Mouse (Mus musculus): ENCODE results near the gene Olfr821.
"Not testable (repeated sequence)": the region's sequence is repeated elsewhere in the genome, so short reads cannot be mapped to it uniquely, and the experiment has no call there.

The Olfr821 gene

DNA sequence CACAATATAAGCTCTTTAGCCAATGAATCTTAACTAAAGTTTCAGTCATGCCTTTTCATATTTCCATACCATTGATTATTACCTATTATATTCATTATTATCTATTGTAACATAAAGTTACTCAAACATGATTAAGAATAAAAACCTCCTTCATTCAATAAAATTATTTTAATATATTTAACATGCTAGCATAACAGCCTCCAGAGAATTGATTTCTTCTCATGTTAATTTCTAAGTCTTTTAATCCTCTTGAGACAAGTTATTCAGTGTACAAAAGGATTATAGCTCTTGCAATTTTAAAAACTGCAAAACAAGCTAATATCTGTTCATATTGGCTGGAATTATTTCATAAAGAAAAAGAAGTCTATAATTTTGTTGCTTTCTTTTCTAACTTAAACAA is at the start of gene Olfr821:
Gene Olfr821 (plus strand): TSS at position 301 of the 400 bp plus-strand sequence.
- no peak for DNase-seq (ENCODE audit: low spot score)

DNA sequence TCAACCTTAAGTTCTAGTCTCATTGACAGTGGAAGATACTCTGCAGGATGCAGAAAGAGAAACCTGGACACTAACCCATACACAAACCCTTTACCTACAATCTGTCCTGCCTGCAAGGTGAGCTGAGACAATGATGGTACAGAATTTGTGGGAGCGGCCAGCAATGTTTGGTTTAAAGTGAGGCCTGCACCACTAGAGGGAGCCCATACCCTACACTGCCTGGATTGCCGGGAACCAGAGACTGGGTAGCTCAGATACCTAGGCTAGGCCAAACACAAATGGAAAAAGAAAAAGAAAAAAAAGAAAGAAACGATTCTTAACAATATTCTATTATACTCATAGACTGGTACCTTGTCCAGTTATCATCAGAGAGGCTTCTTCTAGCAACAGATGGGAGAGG is 48.3 kb upstream of the Olfr821 start:
- DNase-seq (ENCODE audit: low spot score): not testable (repeated sequence)

DNA sequence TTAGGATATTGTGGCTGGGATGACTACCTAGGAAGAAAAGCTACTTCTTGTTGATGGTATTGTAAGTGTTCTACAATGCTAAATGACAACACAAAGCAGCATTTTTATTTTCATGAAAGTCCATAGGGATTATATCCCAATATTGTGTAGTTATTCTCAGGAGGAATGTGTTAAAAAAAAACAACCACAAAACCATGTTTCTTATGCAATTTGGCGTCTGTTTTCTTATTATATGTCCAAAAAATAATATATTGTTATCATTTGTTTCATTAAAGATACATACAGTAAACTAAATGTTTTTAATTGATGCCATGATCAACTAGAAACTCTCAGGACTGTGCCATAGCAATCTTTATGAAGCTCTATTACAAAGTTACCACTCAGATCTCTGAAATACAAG is 45.2 kb upstream of the Olfr821 start, which contains the start of gene Gm10310:
Gene Gm10310 (minus strand): TSS at position 101 of the 400 bp plus-strand sequence.
- DNase-seq (ENCODE audit: low spot score): not testable (repeated sequence)

DNA sequence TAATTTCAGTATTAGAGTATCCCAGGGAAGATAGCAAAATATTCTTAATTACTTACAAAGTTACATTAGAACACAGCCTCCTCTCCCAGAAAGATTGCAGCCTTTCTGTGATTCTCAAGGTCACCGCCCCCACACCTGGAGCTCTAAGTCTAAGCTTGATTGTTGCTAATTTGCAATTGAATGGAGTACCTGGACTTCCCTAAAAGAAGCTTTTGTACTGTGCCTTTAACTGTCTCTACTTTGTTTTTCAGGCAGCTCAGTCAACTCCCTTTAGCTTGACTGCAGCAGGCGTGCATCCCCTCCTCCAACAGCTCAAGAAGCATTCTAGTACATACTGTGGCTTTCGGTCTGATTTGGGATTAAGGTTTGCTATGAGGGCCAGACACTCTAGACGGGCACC is 26.0 kb upstream of the Olfr821 start:
- not testable (repeated sequence) for DNase-seq (ENCODE audit: low spot score)

DNA sequence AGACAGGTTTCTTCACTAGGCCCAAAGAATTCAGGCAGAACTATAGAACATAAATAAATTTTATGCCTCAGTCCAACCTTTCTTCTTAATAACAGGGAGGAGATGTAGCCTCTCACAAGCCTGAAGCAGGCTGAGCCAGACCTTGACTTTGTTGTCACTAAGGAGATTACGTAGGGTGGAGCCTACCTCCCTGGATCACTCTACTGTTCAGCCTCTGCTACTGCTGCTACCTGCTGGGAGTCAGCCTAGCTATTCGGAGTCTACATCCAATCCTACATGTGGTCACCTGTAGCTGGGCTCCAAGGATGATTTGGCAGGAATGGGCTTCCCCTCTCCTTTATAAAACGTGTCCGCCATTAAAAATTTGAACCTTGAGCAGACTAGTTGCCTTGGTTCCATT is 24.8 kb upstream of the Olfr821 start:
- not testable (repeated sequence) for DNase-seq (ENCODE audit: low spot score)

DNA sequence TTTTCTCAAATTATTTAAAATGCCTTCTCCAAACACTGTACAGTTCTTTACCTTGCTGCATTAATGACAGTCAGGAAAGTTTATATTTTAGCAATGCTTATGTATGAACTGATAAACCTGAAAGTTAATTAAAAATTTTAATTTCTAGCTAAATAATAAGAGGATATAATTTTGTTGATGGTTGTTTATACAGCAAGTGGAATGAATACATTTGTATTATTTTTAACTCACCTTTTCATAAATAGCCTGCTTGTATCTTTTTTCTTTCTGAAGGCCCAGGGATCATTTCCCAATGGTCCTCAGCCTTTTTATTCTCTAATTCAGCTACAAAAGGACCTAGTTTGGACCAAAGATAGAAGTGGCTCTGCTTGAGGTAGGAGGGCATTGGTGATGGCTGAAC is 17.8 kb upstream of the Olfr821 start, which contains the start of gene Olfr820:
Gene Olfr820 (plus strand): TSS at position 301 of the 400 bp plus-strand sequence.
- no peak for DNase-seq (ENCODE audit: low spot score)

DNA sequence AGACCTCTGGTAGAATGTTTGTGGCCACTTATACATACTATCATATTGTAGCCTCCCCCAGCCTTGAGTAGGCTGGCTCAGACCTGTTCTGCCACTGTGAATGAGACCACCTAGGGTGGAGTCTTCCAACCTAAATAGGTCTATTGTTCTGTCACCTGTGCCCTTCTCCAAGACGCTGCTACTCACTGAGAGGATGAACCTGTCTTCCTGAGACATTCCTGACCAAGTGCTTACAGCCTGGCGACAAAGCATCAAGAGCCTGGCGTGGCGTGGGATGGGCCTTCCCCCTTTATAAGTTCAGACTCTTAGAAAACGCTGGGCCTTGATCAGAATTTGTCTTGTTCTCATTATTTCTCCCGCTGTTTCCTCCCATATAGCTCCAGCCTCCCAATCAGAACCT is 6.9 kb downstream of the Olfr821 start:
- DNase-seq (ENCODE audit: low spot score): no peak

DNA sequence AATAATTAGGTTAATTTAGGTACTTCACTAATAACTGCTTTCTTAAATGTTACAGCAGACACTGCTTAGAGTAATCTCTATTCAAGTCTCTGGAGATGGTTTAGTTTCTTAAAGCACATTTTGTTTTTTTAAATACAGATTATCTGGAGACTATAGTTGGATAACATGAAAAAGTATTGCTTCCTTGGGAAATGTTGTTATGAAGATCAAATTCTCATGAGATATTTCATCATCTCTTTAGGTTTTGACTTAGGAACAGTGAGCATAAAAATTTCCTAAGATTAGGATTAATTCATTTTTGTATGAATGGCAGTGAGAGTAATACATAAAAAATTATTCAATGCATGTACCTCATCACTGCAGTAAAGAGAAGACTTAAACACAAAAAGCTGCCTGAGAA is 40.8 kb downstream of the Olfr821 start, which contains the start of gene Olfr822:
Gene Olfr822 (plus strand): TSS at position 301 of the 400 bp plus-strand sequence.
- DNase-seq (ENCODE audit: low spot score): no peak
